Mouse (Mus musculus) ES-Bruce4 (cell line): ENCODE data around the gene Tspan2.
A peak's percentile ranks its signal among the peaks of the same experiment; 100 is the strongest.

Experiments used
- CTCF ChIP-seq: IDR thresholded peaks from one replicate; pipeline ENCODE4 v1.8.1; 2011; ENCODE audit warnings: low read depth, low read length
- EP300 ChIP-seq: IDR thresholded peaks from 2 replicates; pipeline ENCODE4 v1.6.1; 2011; ENCODE audit warnings: low read depth, low read length; ENCODE audit not compliant: insufficient read depth
- POLR2A ChIP-seq: IDR thresholded peaks from one replicate; pipeline ENCODE4 v1.8.1; 2011; ENCODE audit warnings: low read length; ENCODE audit not compliant: insufficient read depth

- TF ChIP-seq CTCF: peak; percentile 48
- TF ChIP-seq POLR2A: no peak
- TF ChIP-seq EP300: no peak
Observed at GRCm38 (mm10) chr3:102701902-102702544, 32.3 kb upstream of the Tspan2 start.
